Mouse (Mus musculus) ES-E14 (cell line): ENCODE measurements around the gene Etv2.

ENCODE experiments used
- CHD2 ChIP-seq: IDR thresholded peaks from 2 replicates; pipeline ENCODE4 v1.6.1; 2014; ENCODE audit warnings: mild to moderate bottlenecking, low read depth, low read length, inconsistent platforms
- HCFC1 ChIP-seq: IDR thresholded peaks from 2 replicates; pipeline ENCODE4 v1.6.1; 2012; ENCODE audit warnings: low read length, inconsistent platforms, borderline replicate concordance; ENCODE audit not compliant: insufficient read depth

GRCm38 (mm10) chr7:30592772-30593423 lies 42.8 kb downstream of the Etv2 start:
- no peak for TF ChIP-seq HCFC1
- no peak for TF ChIP-seq CHD2
